Mouse (Mus musculus): Measurements from ENCODE around the gene Pkhd1.
"Not testable (repeated sequence)": the region's sequence is repeated elsewhere in the genome, so short reads cannot be mapped to it uniquely, and the experiment has no call there.

Gene Pkhd1

GRCm38 (mm10) chr1:20486087-20486486 lies 131.8 kb downstream of the Pkhd1 start:
- no peak for DNase-seq (ENCODE audit: low read depth)

GRCm38 (mm10) chr1:20481843-20482242 lies 136.0 kb downstream of the Pkhd1 start:
- DNase-seq (ENCODE audit: low read depth), result no peak

- no peak for DNase-seq (ENCODE audit: low read depth)
Observed at GRCm38 (mm10) chr1:20478695-20479094, 139.2 kb downstream of the Pkhd1 start.

GRCm38 (mm10) chr1:20478266-20478659 lies 139.6 kb downstream of the Pkhd1 start:
- DNase-seq (ENCODE audit: low read depth), result no peak

GRCm38 (mm10) chr1:20477561-20478265 lies 140.2 kb downstream of the Pkhd1 start:
- no peak for DNase-seq (ENCODE audit: low read depth)

GRCm38 (mm10) chr1:20470770-20471169 lies 147.1 kb downstream of the Pkhd1 start:
- DNase-seq (ENCODE audit: low read depth), result no peak

GRCm38 (mm10) chr1:20470317-20470716 lies 147.5 kb downstream of the Pkhd1 start:
- no peak for DNase-seq (ENCODE audit: low read depth)

- no peak for DNase-seq (ENCODE audit: low read depth)
Observed at GRCm38 (mm10) chr1:20466481-20466880, 151.4 kb downstream of the Pkhd1 start.

- DNase-seq (ENCODE audit: low read depth), result no peak
Observed at GRCm38 (mm10) chr1:20454621-20455020, 163.2 kb downstream of the Pkhd1 start.

- no peak for DNase-seq (ENCODE audit: low read depth)
Observed at GRCm38 (mm10) chr1:20450074-20450473, 167.8 kb downstream of the Pkhd1 start.

- not testable (repeated sequence) for DNase-seq (ENCODE audit: low read depth)
Observed at GRCm38 (mm10) chr1:20432026-20432425, 185.8 kb downstream of the Pkhd1 start.

GRCm38 (mm10) chr1:20429056-20429394 lies 188.8 kb downstream of the Pkhd1 start:
- no peak for DNase-seq (ENCODE audit: low read depth)

GRCm38 (mm10) chr1:20428370-20429055 lies 189.4 kb downstream of the Pkhd1 start:
- DNase-seq (ENCODE audit: low read depth), result no peak

- no peak for DNase-seq (ENCODE audit: low read depth)
Observed at GRCm38 (mm10) chr1:20409411-20409967, 208.4 kb downstream of the Pkhd1 start.

- DNase-seq (ENCODE audit: low read depth), result no peak
Observed at GRCm38 (mm10) chr1:20398319-20398718, 219.5 kb downstream of the Pkhd1 start.

GRCm38 (mm10) chr1:20364437-20364836 lies 253.4 kb downstream of the Pkhd1 start:
- DNase-seq (ENCODE audit: low read depth), result no peak

GRCm38 (mm10) chr1:20344651-20345050 lies 273.2 kb downstream of the Pkhd1 start:
- no peak for DNase-seq (ENCODE audit: low read depth)

- DNase-seq (ENCODE audit: low read depth), result peak; percentile 5
Observed at GRCm38 (mm10) chr1:20311485-20311884, 306.4 kb downstream of the Pkhd1 start.

- DNase-seq (ENCODE audit: low read depth), result no peak
Observed at GRCm38 (mm10) chr1:20310925-20311324, 306.9 kb downstream of the Pkhd1 start.

GRCm38 (mm10) chr1:20306116-20306515 lies 311.7 kb downstream of the Pkhd1 start:
- no peak for DNase-seq (ENCODE audit: low read depth)

- no peak for DNase-seq (ENCODE audit: low read depth)
Observed at GRCm38 (mm10) chr1:20302943-20303578, 314.8 kb downstream of the Pkhd1 start.

- DNase-seq (ENCODE audit: low read depth), result no peak
Observed at GRCm38 (mm10) chr1:20302187-20302942, 315.5 kb downstream of the Pkhd1 start.

Measured in c-Kit-positive CD71-positive TER-119-negative erythroid progenitor cells, embryonic 14.5 days (primary cell).